Mouse (Mus musculus): ENCODE measurements around the gene Manba. TPM values are rescaled to one million over a fixed set of nuclear protein-coding genes. Genes with fewer than 3 reads are reported as not detected.
"Not testable (repeated sequence)": the region's sequence is repeated elsewhere in the genome, so short reads cannot be mapped to it uniquely, and the experiment has no call there.

The Manba gene
- total and polyA plus RNA-seq, 2 experiments from 2014 or later: 20.6 to 36.0 TPM

- H3K4me1 ChIP-seq (ENCODE audit: control insufficient read depth, insufficient read depth): no peaks in the 10 kb centered on the region
- WGBS: 71% methylated on average over 6 of the region's 6 CpGs
- no peaks in the 10 kb centered on the region for H3K27me3 ChIP-seq (ENCODE audit: control insufficient read depth, insufficient read depth, low read length)
- no peak for ATAC-seq (ENCODE audit: insufficient read depth, low read depth)
- H3K9ac ChIP-seq (replicated peaks; ENCODE audit: low read depth, low read length): no peak overlapping the region
- no peak overlapping the region for H3K4me3 ChIP-seq (ENCODE audit: low read depth, low read length)
- H3K27ac ChIP-seq (ENCODE audit: low read depth): no peak overlapping the region
- no peaks in the 10 kb centered on the region for H3K36me3 ChIP-seq (replicated peaks; ENCODE audit: control insufficient read depth, insufficient read depth, low read length)
- no peak for TF ChIP-seq CTCF (IDR thresholded peaks at IDR 0.05; ENCODE audit: low read depth)
- no peak for TF ChIP-seq EP300 (IDR thresholded peaks at IDR 0.05; ENCODE audit: low read depth)
- H3K4me2 ChIP-seq (ENCODE audit: low read depth, low read length): no peak overlapping the region
- no peaks in the 10 kb centered on the region for H3K9me3 ChIP-seq (replicated peaks; ENCODE audit: control insufficient read depth, low read length)
- DNase-seq (ENCODE audit: low spot score): no peak
Measured at GRCm38 (mm10) chr3:135476286-135476685, 9.1 kb upstream of the Manba start.

- ATAC-seq (ENCODE audit: insufficient read depth, low read depth) (no peak), DNase-seq (ENCODE audit: low spot score) (no peak)
- Histone ChIP-seq H3K4me2 (ENCODE audit: low read depth, low read length) (no peak overlapping the region), H3K9ac (replicated peaks; ENCODE audit: low read depth, low read length) (no peak overlapping the region), H3K27me3 (ENCODE audit: control insufficient read depth, insufficient read depth, low read length) (no peaks in the 10 kb centered on the region), H3K4me3 (ENCODE audit: low read depth, low read length) (no peak overlapping the region), H3K9me3 (replicated peaks; ENCODE audit: control insufficient read depth, low read length) (no peaks in the 10 kb centered on the region), H3K36me3 (replicated peaks; ENCODE audit: control insufficient read depth, insufficient read depth, low read length) (no peaks in the 10 kb centered on the region), H3K27ac (ENCODE audit: low read depth) (no peak overlapping the region), H3K4me1 (ENCODE audit: control insufficient read depth, insufficient read depth) (no peaks in the 10 kb centered on the region)
- 92% methylated on average over 2 of the region's 2 CpGs for WGBS
- no peak for TF ChIP-seq CTCF (IDR thresholded peaks at IDR 0.05; ENCODE audit: low read depth)
- no peak for TF ChIP-seq EP300 (IDR thresholded peaks at IDR 0.05; ENCODE audit: low read depth)
Measured at GRCm38 (mm10) chr3:135476977-135477376, 8.4 kb upstream of the Manba start.

GRCm38 (mm10) chr3:135479090-135479489 lies 6.3 kb upstream of the Manba start:
- WGBS: 76% methylated on average over 5 of the region's 5 CpGs
- H3K9me3 ChIP-seq (replicated peaks; ENCODE audit: control insufficient read depth, low read length); H3K4me3 ChIP-seq (ENCODE audit: low read depth, low read length); H3K9ac ChIP-seq (replicated peaks; ENCODE audit: low read depth, low read length); H3K27ac ChIP-seq (ENCODE audit: low read depth); H3K4me2 ChIP-seq (ENCODE audit: low read depth, low read length); ATAC-seq (ENCODE audit: insufficient read depth, low read depth); H3K4me1 ChIP-seq (ENCODE audit: control insufficient read depth, insufficient read depth); DNase-seq (ENCODE audit: low spot score); H3K36me3 ChIP-seq (replicated peaks; ENCODE audit: control insufficient read depth, insufficient read depth, low read length); H3K27me3 ChIP-seq (ENCODE audit: control insufficient read depth, insufficient read depth, low read length): not testable (repeated sequence)

GRCm38 (mm10) chr3:135480767-135481166 lies 4.6 kb upstream of the Manba start:
- no peaks in the 10 kb centered on the region for H3K27me3 ChIP-seq (ENCODE audit: control insufficient read depth, insufficient read depth, low read length)
- no peak overlapping the region for H3K4me3 ChIP-seq (ENCODE audit: low read depth, low read length)
- ATAC-seq (ENCODE audit: insufficient read depth, low read depth) (no peak), DNase-seq (ENCODE audit: low spot score) (no peak)
- no peak overlapping the region for H3K4me2 ChIP-seq (ENCODE audit: low read depth, low read length)
- no peaks in the 10 kb centered on the region for H3K9me3 ChIP-seq (replicated peaks; ENCODE audit: control insufficient read depth, low read length)
- TF ChIP-seq EP300 (IDR thresholded peaks at IDR 0.05; ENCODE audit: low read depth) (no peak), CTCF (IDR thresholded peaks at IDR 0.05; ENCODE audit: low read depth) (no peak)
- 86% methylated on average over 6 of the region's 6 CpGs for WGBS
- no peak overlapping the region for H3K27ac ChIP-seq (ENCODE audit: low read depth)
- H3K4me1 ChIP-seq (ENCODE audit: control insufficient read depth, insufficient read depth): peaks cover 5% of the 10 kb centered on the region; the same call in 1 of the 2 replicates
- H3K9ac ChIP-seq (replicated peaks; ENCODE audit: low read depth, low read length): no peak overlapping the region
- no peaks in the 10 kb centered on the region for H3K36me3 ChIP-seq (replicated peaks; ENCODE audit: control insufficient read depth, insufficient read depth, low read length)

- Histone ChIP-seq H3K4me3 (ENCODE audit: low read depth, low read length) (no peak overlapping the region), H3K9me3 (replicated peaks; ENCODE audit: control insufficient read depth, low read length) (no peaks in the 10 kb centered on the region), H3K36me3 (replicated peaks; ENCODE audit: control insufficient read depth, insufficient read depth, low read length) (no peaks in the 10 kb centered on the region), H3K27me3 (ENCODE audit: control insufficient read depth, insufficient read depth, low read length) (no peaks in the 10 kb centered on the region), H3K4me2 (ENCODE audit: low read depth, low read length) (no peak overlapping the region), H3K27ac (ENCODE audit: low read depth) (no peak overlapping the region), H3K4me1 (ENCODE audit: control insufficient read depth, insufficient read depth) (peaks cover 5% of the 10 kb centered on the region; the same call in 1 of the 2 replicates), H3K9ac (replicated peaks; ENCODE audit: low read depth, low read length) (no peak overlapping the region)
- ATAC-seq (ENCODE audit: insufficient read depth, low read depth) (no peak), DNase-seq (ENCODE audit: low spot score) (no peak)
- WGBS: 81% methylated on average over 3 of the region's 3 CpGs
- no peak for TF ChIP-seq CTCF (IDR thresholded peaks at IDR 0.05; ENCODE audit: low read depth)
- no peak for TF ChIP-seq EP300 (IDR thresholded peaks at IDR 0.05; ENCODE audit: low read depth)
Measured at GRCm38 (mm10) chr3:135481608-135482007, 3.8 kb upstream of the Manba start.

GRCm38 (mm10) chr3:135484650-135485049 lies 761 bp upstream of the Manba start:
- H3K36me3 ChIP-seq (replicated peaks; ENCODE audit: control insufficient read depth, insufficient read depth, low read length); H3K9ac ChIP-seq (replicated peaks; ENCODE audit: low read depth, low read length); H3K9me3 ChIP-seq (replicated peaks; ENCODE audit: control insufficient read depth, low read length); H3K27ac ChIP-seq (ENCODE audit: low read depth); H3K4me1 ChIP-seq (ENCODE audit: control insufficient read depth, insufficient read depth); H3K27me3 ChIP-seq (ENCODE audit: control insufficient read depth, insufficient read depth, low read length); ATAC-seq (ENCODE audit: insufficient read depth, low read depth); DNase-seq (ENCODE audit: low spot score): not testable (repeated sequence)
- WGBS: 88% methylated on average over 15 of the region's 15 CpGs
- peak overlapping the region; percentile 86 for H3K4me3 ChIP-seq (ENCODE audit: low read depth, low read length)
- H3K4me2 ChIP-seq (ENCODE audit: low read depth, low read length): peak overlapping the region; percentile 95

Data from heart, postnatal 0 days (tissue).